Mouse (Mus musculus) thymus, adult 2 months (tissue): Measurements from ENCODE around the gene Hpgd.

Source experiments
- CTCF ChIP-seq: fragments of 200-500 bp; IDR thresholded peaks from 2 replicates; pipeline ENCODE4 v1.5.1; 2012; ENCODE audit warnings: mild to moderate bottlenecking, control low read depth, low read length, moderate library complexity, borderline replicate concordance; ENCODE audit not compliant: control insufficient read depth, poor library complexity, insufficient read depth; ENCODE audit errors: extremely low read depth
- POLR2A ChIP-seq: fragments of 200-500 bp; IDR thresholded peaks from 2 replicates; pipeline ENCODE4 v1.6.1; 2012; ENCODE audit warnings: mild to moderate bottlenecking, low read length, control low read depth, moderate library complexity; ENCODE audit not compliant: control insufficient read depth, poor library complexity, insufficient read depth; ENCODE audit errors: extremely low read depth

DNA sequence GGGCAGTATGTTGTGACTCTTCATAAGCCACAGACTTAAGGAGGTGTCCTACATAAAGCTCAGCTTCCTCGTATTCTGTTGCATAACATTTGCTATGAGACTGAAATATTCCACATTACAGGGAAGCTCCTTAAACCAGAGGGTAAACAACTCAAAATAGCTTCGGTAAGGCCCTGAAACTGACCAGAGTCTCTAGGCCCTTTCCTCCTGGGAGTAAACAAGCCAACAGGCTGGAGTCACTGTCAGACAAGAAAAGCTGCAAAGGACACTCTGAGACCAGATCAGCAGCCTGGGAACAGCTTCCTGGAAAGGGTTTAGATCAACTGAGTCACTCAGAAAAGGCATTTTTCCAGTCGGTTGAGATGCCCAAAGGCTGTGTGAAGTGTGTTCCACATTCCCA is 9.4 kb upstream of the Hpgd start:
- TF ChIP-seq CTCF (no peak), POLR2A (no peak)
